Mouse (Mus musculus): ENCODE data around the gene Gm266. TPM values are rescaled to one million over a fixed set of nuclear protein-coding genes. Genes with fewer than 3 reads are reported as not detected.
A peak's percentile ranks its signal among the peaks of the same experiment; 100 is the strongest.

Gm266 gene
- polyA plus RNA-seq, 1 experiment from 2014 or later, result 27.9 TPM

GRCm38 (mm10) chr12:111499617-111500016 is 14.0 kb upstream of the Gm266 start:
- no peak overlapping the region for H3K4me2 ChIP-seq (ENCODE audit: low read depth, low read length)
- no peak overlapping the region for H3K4me3 ChIP-seq (ENCODE audit: low read depth, low read length)
- DNase-seq (ENCODE audit: low spot score) (no peak), ATAC-seq (replicated peaks; ENCODE audit: insufficient number of reproducible peaks, low FRiP score, low TSS enrichment, low read depth) (no peak)
- H3K36me3 ChIP-seq (replicated peaks; ENCODE audit: control insufficient read depth, insufficient read depth, low read depth, low read length), result no peaks in the 10 kb centered on the region
- H3K27me3 ChIP-seq (ENCODE audit: control insufficient read depth, insufficient read depth, low read length), result no peaks in the 10 kb centered on the region
- no peak overlapping the region for H3K27ac ChIP-seq (replicated peaks; ENCODE audit: low read depth, low read length)
- H3K9ac ChIP-seq (replicated peaks; ENCODE audit: low read length), result no peak overlapping the region
- no peaks in the 10 kb centered on the region for H3K9me3 ChIP-seq (replicated peaks; ENCODE audit: control insufficient read depth, low read length)
- H3K4me1 ChIP-seq (ENCODE audit: control insufficient read depth, insufficient read depth, low read length), result no peaks in the 10 kb centered on the region
- 64% methylated on average over 5 of the region's 5 CpGs for WGBS

DNA sequence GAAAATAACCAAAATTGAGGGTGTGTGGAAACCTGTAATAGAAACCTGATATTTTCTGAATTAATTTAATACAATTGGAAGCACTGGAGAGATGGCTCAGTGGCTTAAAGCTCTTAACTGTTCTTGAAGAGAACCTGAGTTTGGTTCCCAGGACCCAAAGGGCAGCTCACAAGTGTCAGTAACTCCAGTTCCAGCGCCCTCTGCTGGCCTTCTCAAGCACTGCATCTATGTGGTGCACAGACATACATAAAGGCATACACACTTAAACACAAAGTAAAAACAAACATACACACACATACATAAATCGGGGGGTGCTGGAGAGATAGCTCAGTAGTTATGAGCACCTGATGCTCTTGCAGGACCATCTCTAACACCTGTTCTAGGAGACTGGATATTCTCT is 11.5 kb upstream of the Gm266 start:
- no peak overlapping the region for H3K9ac ChIP-seq (replicated peaks; ENCODE audit: low read length)
- no peak overlapping the region for H3K4me3 ChIP-seq (ENCODE audit: low read depth, low read length)
- no peak for ATAC-seq (replicated peaks; ENCODE audit: insufficient number of reproducible peaks, low FRiP score, low TSS enrichment, low read depth)
- H3K36me3 ChIP-seq (replicated peaks; ENCODE audit: control insufficient read depth, insufficient read depth, low read depth, low read length), result no peaks in the 10 kb centered on the region
- DNase-seq (ENCODE audit: low spot score), result no peak
- 51% methylated on average over 2 of the region's 2 CpGs for WGBS
- H3K9me3 ChIP-seq (replicated peaks; ENCODE audit: control insufficient read depth, low read length), result no peaks in the 10 kb centered on the region
- no peaks in the 10 kb centered on the region for H3K27me3 ChIP-seq (ENCODE audit: control insufficient read depth, insufficient read depth, low read length)
- no peaks in the 10 kb centered on the region for H3K4me1 ChIP-seq (ENCODE audit: control insufficient read depth, insufficient read depth, low read length)
- H3K4me2 ChIP-seq (ENCODE audit: low read depth, low read length), result no peak overlapping the region
- H3K27ac ChIP-seq (replicated peaks; ENCODE audit: low read depth, low read length), result no peak overlapping the region

- DNase-seq (ENCODE audit: low spot score) (no peak), ATAC-seq (replicated peaks; ENCODE audit: insufficient number of reproducible peaks, low FRiP score, low TSS enrichment, low read depth) (no peak)
- no peak overlapping the region for H3K4me2 ChIP-seq (ENCODE audit: low read depth, low read length)
- H3K4me1 ChIP-seq (ENCODE audit: control insufficient read depth, insufficient read depth, low read length), result no peaks in the 10 kb centered on the region
- 71% methylated on average over 4 of the region's 4 CpGs for WGBS
- H3K9me3 ChIP-seq (replicated peaks; ENCODE audit: control insufficient read depth, low read length), result no peaks in the 10 kb centered on the region
- no peaks in the 10 kb centered on the region for H3K27me3 ChIP-seq (ENCODE audit: control insufficient read depth, insufficient read depth, low read length)
- H3K27ac ChIP-seq (replicated peaks; ENCODE audit: low read depth, low read length), result no peak overlapping the region
- H3K36me3 ChIP-seq (replicated peaks; ENCODE audit: control insufficient read depth, insufficient read depth, low read depth, low read length), result no peaks in the 10 kb centered on the region
- H3K4me3 ChIP-seq (ENCODE audit: low read depth, low read length), result no peak overlapping the region
- H3K9ac ChIP-seq (replicated peaks; ENCODE audit: low read length), result no peak overlapping the region
Observed at GRCm38 (mm10) chr12:111494931-111495330, 9.3 kb upstream of the Gm266 start.

DNA sequence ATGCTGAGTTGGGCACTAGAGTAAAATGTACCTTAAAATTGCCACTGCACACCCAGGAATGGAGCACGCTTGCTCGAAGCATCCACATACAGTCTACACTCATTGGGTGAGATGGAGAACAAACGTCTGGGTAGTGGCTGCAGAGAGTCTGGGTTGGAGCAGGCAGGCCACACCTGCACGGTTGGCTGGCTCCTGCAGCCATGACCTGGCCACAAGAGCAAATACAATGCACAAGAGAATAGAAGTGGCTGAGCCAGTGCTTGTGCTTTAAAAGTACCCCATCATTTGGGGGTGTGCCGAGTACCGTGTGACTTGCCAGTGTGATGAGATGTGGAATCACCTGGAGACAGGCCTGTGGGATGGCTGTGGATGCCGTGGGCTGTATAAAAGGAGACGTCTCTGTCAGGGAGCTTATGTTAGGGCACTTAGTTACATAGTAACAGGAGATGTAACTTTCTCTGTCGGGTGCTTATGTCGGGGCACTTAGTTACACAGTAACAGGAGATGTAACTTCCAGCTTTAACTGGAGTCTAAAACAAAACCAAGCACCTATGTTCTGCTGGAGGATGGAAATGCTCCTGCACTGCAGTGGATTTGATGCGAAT is 3.7 kb upstream of the Gm266 start:
- no peak for DNase-seq (ENCODE audit: low spot score)
- 65% methylated on average over 11 of the region's 11 CpGs for WGBS
- no peak overlapping the region for H3K4me2 ChIP-seq (ENCODE audit: low read depth, low read length)
- H3K27ac ChIP-seq (replicated peaks; ENCODE audit: low read depth, low read length), result no peak overlapping the region
- no peaks in the 10 kb centered on the region for H3K36me3 ChIP-seq (replicated peaks; ENCODE audit: control insufficient read depth, insufficient read depth, low read depth, low read length)
- no peak for ATAC-seq (replicated peaks; ENCODE audit: insufficient number of reproducible peaks, low FRiP score, low TSS enrichment, low read depth)
- H3K27me3 ChIP-seq (ENCODE audit: control insufficient read depth, insufficient read depth, low read length), result no peaks in the 10 kb centered on the region; the same call in 1 of the 2 replicates
- peaks cover 3% of the 10 kb centered on the region for H3K4me1 ChIP-seq (ENCODE audit: control insufficient read depth, insufficient read depth, low read length)
- no peak overlapping the region for H3K9ac ChIP-seq (replicated peaks; ENCODE audit: low read length)
- H3K4me3 ChIP-seq (ENCODE audit: low read depth, low read length), result no peak overlapping the region
- no peaks in the 10 kb centered on the region for H3K9me3 ChIP-seq (replicated peaks; ENCODE audit: control insufficient read depth, low read length)

DNA sequence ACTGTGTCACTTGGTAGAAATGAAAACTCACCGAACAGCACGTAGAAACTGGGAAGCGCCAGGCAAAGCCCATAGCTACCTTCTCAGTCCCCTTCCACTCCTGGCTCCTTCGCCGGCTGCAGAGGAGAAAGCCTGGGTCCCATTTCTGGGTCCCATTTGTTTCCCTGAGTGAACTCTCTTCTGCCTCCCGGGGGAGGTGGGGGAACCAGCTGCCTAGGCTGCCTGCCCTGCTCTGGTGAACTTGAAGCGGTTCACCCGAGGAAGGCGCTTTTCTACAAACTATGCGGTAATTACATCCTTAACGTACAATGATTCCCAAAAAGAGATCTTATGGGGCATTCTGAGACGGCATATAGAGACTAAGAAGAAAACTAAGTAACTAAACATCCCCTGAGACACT is 832 bp upstream of the Gm266 start:
- no peaks in the 10 kb centered on the region; the same call in 1 of the 2 replicates for H3K27me3 ChIP-seq (ENCODE audit: control insufficient read depth, insufficient read depth, low read length)
- DNase-seq (ENCODE audit: low spot score) (peak; percentile 58), ATAC-seq (replicated peaks; ENCODE audit: insufficient number of reproducible peaks, low FRiP score, low TSS enrichment, low read depth) (no peak)
- H3K4me2 ChIP-seq (ENCODE audit: low read depth, low read length), result peak overlapping the region; percentile 90
- 2% methylated on average over 12 of the region's 12 CpGs for WGBS
- peak overlapping the region; percentile 59; the same call in 1 of the 2 replicates for H3K27ac ChIP-seq (replicated peaks; ENCODE audit: low read depth, low read length)
- peak overlapping the region; percentile 51 for H3K4me3 ChIP-seq (ENCODE audit: low read depth, low read length)
- peak overlapping the region; percentile 68 for H3K9ac ChIP-seq (replicated peaks; ENCODE audit: low read length)
- H3K36me3 ChIP-seq (replicated peaks; ENCODE audit: control insufficient read depth, insufficient read depth, low read depth, low read length), result no peaks in the 10 kb centered on the region
- peaks cover 3% of the 10 kb centered on the region for H3K4me1 ChIP-seq (ENCODE audit: control insufficient read depth, insufficient read depth, low read length)
- no peaks in the 10 kb centered on the region for H3K9me3 ChIP-seq (replicated peaks; ENCODE audit: control insufficient read depth, low read length)

DNA sequence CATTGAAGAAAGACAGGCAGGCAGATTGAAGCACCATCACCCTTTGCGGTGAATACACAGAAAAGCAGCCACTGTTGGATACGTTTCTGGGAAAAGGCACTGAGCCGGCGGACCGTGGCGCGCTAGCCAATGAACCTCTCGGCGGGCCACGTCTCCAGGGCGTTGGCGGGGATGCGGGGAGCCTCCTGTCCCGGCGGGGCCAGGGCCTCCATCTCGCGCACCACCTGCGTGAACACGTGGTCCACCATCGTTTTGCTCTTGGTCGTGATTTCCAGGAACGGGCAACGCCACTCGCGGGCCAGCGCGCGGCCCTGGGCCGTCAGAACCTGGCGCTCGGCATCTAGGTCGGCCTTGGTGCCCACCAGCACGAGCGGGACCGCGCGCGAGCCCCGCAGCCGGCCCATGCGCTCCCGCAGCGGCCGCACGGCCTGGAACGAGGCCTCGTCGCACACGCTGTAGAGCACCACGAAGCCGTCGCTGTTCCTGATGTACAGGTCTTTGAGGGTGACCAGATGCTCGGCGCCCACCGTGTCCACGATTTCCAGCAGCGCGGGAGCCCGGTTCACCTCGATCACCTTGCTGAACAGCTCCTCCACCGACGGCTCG is 474 bp downstream of the Gm266 start:
- H3K27ac ChIP-seq (replicated peaks; ENCODE audit: low read depth, low read length), result peak overlapping the region; percentile 59

GRCm38 (mm10) chr12:111479917-111480316 is 5.7 kb downstream of the Gm266 start:
- 68% methylated on average over 2 of the region's 2 CpGs for WGBS
- Histone ChIP-seq H3K27ac (replicated peaks; ENCODE audit: low read depth, low read length) (no peak overlapping the region), H3K36me3 (replicated peaks; ENCODE audit: control insufficient read depth, insufficient read depth, low read depth, low read length) (no peaks in the 10 kb centered on the region), H3K9ac (replicated peaks; ENCODE audit: low read length) (no peak overlapping the region), H3K9me3 (replicated peaks; ENCODE audit: control insufficient read depth, low read length) (no peaks in the 10 kb centered on the region), H3K4me3 (ENCODE audit: low read depth, low read length) (no peak overlapping the region), H3K4me1 (ENCODE audit: control insufficient read depth, insufficient read depth, low read length) (no peaks in the 10 kb centered on the region; the same call in 1 of the 2 replicates), H3K27me3 (ENCODE audit: control insufficient read depth, insufficient read depth, low read length) (no peaks in the 10 kb centered on the region), H3K4me2 (ENCODE audit: low read depth, low read length) (no peak overlapping the region)
- DNase-seq (ENCODE audit: low spot score), result peak; percentile 61
- ATAC-seq (replicated peaks; ENCODE audit: insufficient number of reproducible peaks, low FRiP score, low TSS enrichment, low read depth), result no peak

More for the DNA sequence above, 474 bp downstream of the Gm266 start:
- Histone ChIP-seq H3K9me3 (replicated peaks; ENCODE audit: control insufficient read depth, low read length) (no peaks in the 10 kb centered on the region), H3K36me3 (replicated peaks; ENCODE audit: control insufficient read depth, insufficient read depth, low read depth, low read length) (no peaks in the 10 kb centered on the region), H3K27me3 (ENCODE audit: control insufficient read depth, insufficient read depth, low read length) (no peaks in the 10 kb centered on the region; the same call in 1 of the 2 replicates), H3K4me1 (ENCODE audit: control insufficient read depth, insufficient read depth, low read length) (peaks cover 3% of the 10 kb centered on the region), H3K4me2 (ENCODE audit: low read depth, low read length) (peak overlapping the region; percentile 90), H3K9ac (replicated peaks; ENCODE audit: low read length) (peak overlapping the region; percentile 68), H3K4me3 (ENCODE audit: low read depth, low read length) (peak overlapping the region; percentile 51)
- under 1% methylated on average over 63 of the region's 63 CpGs for WGBS
- DNase-seq (ENCODE audit: low spot score), result peak; percentile 22
- peak; percentile 26 for ATAC-seq (replicated peaks; ENCODE audit: insufficient number of reproducible peaks, low FRiP score, low TSS enrichment, low read depth)

GRCm38 (mm10) chr12:111478924-111479323 is 6.7 kb downstream of the Gm266 start:
- no peaks in the 10 kb centered on the region for H3K9me3 ChIP-seq (replicated peaks; ENCODE audit: control insufficient read depth, low read length)
- H3K4me2 ChIP-seq (ENCODE audit: low read depth, low read length), result no peak overlapping the region
- no peak for ATAC-seq (replicated peaks; ENCODE audit: insufficient number of reproducible peaks, low FRiP score, low TSS enrichment, low read depth)
- no peaks in the 10 kb centered on the region for H3K36me3 ChIP-seq (replicated peaks; ENCODE audit: control insufficient read depth, insufficient read depth, low read depth, low read length)
- DNase-seq (ENCODE audit: low spot score), result no peak
- H3K9ac ChIP-seq (replicated peaks; ENCODE audit: low read length), result no peak overlapping the region
- WGBS, result 48% methylated on average over 5 of the region's 5 CpGs
- no peaks in the 10 kb centered on the region for H3K27me3 ChIP-seq (ENCODE audit: control insufficient read depth, insufficient read depth, low read length)
- H3K27ac ChIP-seq (replicated peaks; ENCODE audit: low read depth, low read length), result no peak overlapping the region
- H3K4me3 ChIP-seq (ENCODE audit: low read depth, low read length), result no peak overlapping the region
- no peaks in the 10 kb centered on the region; the same call in 1 of the 2 replicates for H3K4me1 ChIP-seq (ENCODE audit: control insufficient read depth, insufficient read depth, low read length)
